Mouse (Mus musculus): ENCODE results near the gene Grem2. TPM values are rescaled to one million over a fixed set of nuclear protein-coding genes. Genes with fewer than 3 reads are reported as not detected.

Gene Grem2
- polyA plus RNA-seq, 1 experiment from 2014 or later, result 0.28 TPM

- WGBS, result 100% methylated on average over 1 of the region's 1 CpGs
- Histone ChIP-seq H3K9me3 (no peaks in the 10 kb centered on the region), H3K27ac (no peak overlapping the region), H3K27me3 (ENCODE audit: insufficient read depth, poor library complexity, severe bottlenecking) (no peaks in the 10 kb centered on the region), H3K4me3 (no peak overlapping the region), H3K4me1 (no peaks in the 10 kb centered on the region), H3K36me3 (no peaks in the 10 kb centered on the region)
- no peak for DNase-seq (ENCODE audit: low spot score)
Measured at GRCm38 (mm10) chr1:174888073-174888472, 33.5 kb downstream of the Grem2 start.

DNA sequence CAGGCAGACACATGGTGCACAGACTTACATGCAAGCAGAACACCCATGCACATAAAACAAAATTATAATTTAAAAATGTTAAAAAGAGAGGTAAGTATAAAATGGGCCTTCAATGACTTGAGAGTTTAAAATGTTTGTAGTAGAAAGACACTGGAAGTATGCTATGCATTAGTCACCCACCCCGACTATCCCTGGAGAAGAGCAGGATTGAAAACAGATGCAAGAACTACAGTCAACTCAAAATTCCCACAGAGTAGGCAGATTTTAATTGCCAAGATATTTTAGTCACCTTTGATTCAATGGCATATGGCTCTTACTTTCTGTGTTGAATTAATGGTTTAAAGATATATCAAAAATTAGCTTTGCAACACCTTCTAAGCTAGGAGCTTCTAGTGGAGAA lies 39.1 kb downstream of the Grem2 start:
- no peak overlapping the region for H3K27ac ChIP-seq
- no peaks in the 10 kb centered on the region for H3K9me3 ChIP-seq
- H3K4me1 ChIP-seq, result no peaks in the 10 kb centered on the region
- no peak for DNase-seq (ENCODE audit: low spot score)
- no peaks in the 10 kb centered on the region for H3K36me3 ChIP-seq
- no peaks in the 10 kb centered on the region for H3K27me3 ChIP-seq (ENCODE audit: insufficient read depth, poor library complexity, severe bottlenecking)
- no peak overlapping the region for H3K4me3 ChIP-seq
- WGBS, result 79% methylated on average over 1 of the region's 1 CpGs

GRCm38 (mm10) chr1:174875173-174875572 lies 46.4 kb downstream of the Grem2 start:
- DNase-seq (ENCODE audit: low spot score), result no peak
- H3K4me1 ChIP-seq, result no peaks in the 10 kb centered on the region
- H3K27ac ChIP-seq, result no peak overlapping the region
- no peaks in the 10 kb centered on the region for H3K9me3 ChIP-seq
- no peak overlapping the region for H3K4me3 ChIP-seq
- 83% methylated on average over 4 of the region's 4 CpGs for WGBS
- H3K36me3 ChIP-seq, result no peaks in the 10 kb centered on the region
- no peaks in the 10 kb centered on the region for H3K27me3 ChIP-seq (ENCODE audit: insufficient read depth, poor library complexity, severe bottlenecking)

GRCm38 (mm10) chr1:174860407-174861118 lies 61.1 kb downstream of the Grem2 start:
- DNase-seq (ENCODE audit: low spot score), result no peak
- H3K27me3 ChIP-seq (ENCODE audit: insufficient read depth, poor library complexity, severe bottlenecking), result no peaks in the 10 kb centered on the region
- H3K27ac ChIP-seq, result no peak overlapping the region
- no peak overlapping the region for H3K4me3 ChIP-seq
- H3K36me3 ChIP-seq, result no peaks in the 10 kb centered on the region
- H3K9me3 ChIP-seq, result no peaks in the 10 kb centered on the region
- WGBS, result 71% methylated on average over 10 of the region's 10 CpGs
- H3K4me1 ChIP-seq, result no peaks in the 10 kb centered on the region

- Histone ChIP-seq H3K27me3 (ENCODE audit: insufficient read depth, poor library complexity, severe bottlenecking) (no peaks in the 10 kb centered on the region), H3K36me3 (no peaks in the 10 kb centered on the region), H3K27ac (no peak overlapping the region), H3K9me3 (no peaks in the 10 kb centered on the region), H3K4me3 (no peak overlapping the region), H3K4me1 (no peaks in the 10 kb centered on the region)
- 49% methylated on average over 2 of the region's 2 CpGs for WGBS
- no peak for DNase-seq (ENCODE audit: low spot score)
Measured at GRCm38 (mm10) chr1:174856188-174856587, 65.4 kb downstream of the Grem2 start.

- WGBS, result 83% methylated on average over 6 of the region's 6 CpGs
- H3K9me3 ChIP-seq, result no peaks in the 10 kb centered on the region
- H3K27me3 ChIP-seq (ENCODE audit: insufficient read depth, poor library complexity, severe bottlenecking), result no peaks in the 10 kb centered on the region
- no peak overlapping the region for H3K4me3 ChIP-seq
- DNase-seq (ENCODE audit: low spot score), result no peak
- no peaks in the 10 kb centered on the region for H3K4me1 ChIP-seq
- H3K36me3 ChIP-seq, result no peaks in the 10 kb centered on the region
- no peak overlapping the region for H3K27ac ChIP-seq
Measured at GRCm38 (mm10) chr1:174844786-174845185, 76.8 kb downstream of the Grem2 start.

GRCm38 (mm10) chr1:174836861-174837260 lies 84.8 kb downstream of the Grem2 start:
- H3K36me3 ChIP-seq, result no peaks in the 10 kb centered on the region
- H3K4me3 ChIP-seq, result no peak overlapping the region
- no peaks in the 10 kb centered on the region for H3K9me3 ChIP-seq
- H3K4me1 ChIP-seq, result no peaks in the 10 kb centered on the region
- WGBS, result 90% methylated on average over 23 of the region's 23 CpGs
- H3K27me3 ChIP-seq (ENCODE audit: insufficient read depth, poor library complexity, severe bottlenecking), result no peaks in the 10 kb centered on the region
- no peak for DNase-seq (ENCODE audit: low spot score)
- H3K27ac ChIP-seq, result no peak overlapping the region

DNA sequence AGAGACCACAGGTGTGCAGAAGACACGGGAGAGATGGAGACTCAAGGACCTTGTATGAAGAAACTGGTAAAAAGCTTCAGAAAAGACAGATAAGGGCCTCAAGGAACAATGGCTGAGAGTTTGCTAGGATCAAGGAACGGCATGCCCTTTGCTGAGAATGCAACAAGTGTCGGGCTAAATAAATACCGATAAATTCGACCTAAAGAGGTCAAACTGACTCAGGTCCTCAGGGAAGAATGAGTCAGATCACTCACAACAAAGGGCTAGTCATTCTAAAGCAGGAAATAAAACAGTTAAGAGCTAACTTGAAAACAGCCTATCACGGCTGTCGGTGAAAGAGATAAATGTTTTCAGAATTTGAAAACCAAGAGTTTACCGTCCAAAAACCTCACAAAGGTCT lies 95.1 kb downstream of the Grem2 start:
- Histone ChIP-seq H3K4me1 (no peaks in the 10 kb centered on the region), H3K36me3 (no peaks in the 10 kb centered on the region), H3K4me3 (no peak overlapping the region), H3K27me3 (ENCODE audit: insufficient read depth, poor library complexity, severe bottlenecking) (no peaks in the 10 kb centered on the region), H3K9me3 (no peaks in the 10 kb centered on the region), H3K27ac (no peak overlapping the region)
- 51% methylated on average over 8 of the region's 8 CpGs for WGBS
- no peak for DNase-seq (ENCODE audit: low spot score)

- WGBS, result 61% methylated on average over 4 of the region's 4 CpGs
Measured at GRCm38 (mm10) chr1:174811846-174812245, 109.8 kb downstream of the Grem2 start.

GRCm38 (mm10) chr1:174788617-174789016 lies 133.0 kb downstream of the Grem2 start:
- H3K27me3 ChIP-seq (ENCODE audit: insufficient read depth, poor library complexity, severe bottlenecking), result no peaks in the 10 kb centered on the region
- H3K36me3 ChIP-seq, result no peaks in the 10 kb centered on the region
- no peak for DNase-seq (ENCODE audit: low spot score)
- 87% methylated on average over 2 of the region's 2 CpGs for WGBS
- no peak overlapping the region for H3K27ac ChIP-seq
- no peaks in the 10 kb centered on the region for H3K4me1 ChIP-seq
- H3K4me3 ChIP-seq, result no peak overlapping the region
- no peaks in the 10 kb centered on the region for H3K9me3 ChIP-seq

More at GRCm38 (mm10) chr1:174811846-174812245, 109.8 kb downstream of the Grem2 start:
- no peaks in the 10 kb centered on the region for H3K27me3 ChIP-seq (ENCODE audit: insufficient read depth, poor library complexity, severe bottlenecking)
- no peak overlapping the region for H3K4me3 ChIP-seq
- no peak overlapping the region for H3K27ac ChIP-seq
- H3K9me3 ChIP-seq, result no peaks in the 10 kb centered on the region
- no peaks in the 10 kb centered on the region for H3K4me1 ChIP-seq
- DNase-seq (ENCODE audit: low spot score), result no peak
- no peaks in the 10 kb centered on the region for H3K36me3 ChIP-seq

Data from heart, embryonic 10.5 days (tissue).